8 mouse cellular contexts compared by ENCODE assay signal in the genomic region with DNA sequence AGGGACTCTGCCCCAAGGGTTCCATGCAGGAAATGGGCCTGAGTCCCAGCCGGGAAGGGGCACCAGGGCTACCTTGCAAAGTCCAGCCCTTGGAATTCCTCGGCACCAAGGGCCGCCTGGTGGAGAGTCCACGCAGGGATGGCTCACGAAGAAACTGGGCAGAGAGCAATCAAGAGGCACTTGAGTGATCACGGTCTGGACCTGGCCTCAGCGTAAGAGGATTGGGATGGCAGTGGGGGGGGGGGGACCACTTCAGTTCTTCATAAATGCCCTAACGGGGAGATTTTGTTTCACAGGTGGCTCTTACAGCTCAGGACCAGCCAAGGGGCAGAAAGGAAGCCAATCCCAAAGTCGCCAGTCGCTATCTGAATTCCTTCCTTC. TPM values are rescaled to one million over a fixed set of nuclear protein-coding genes. Genes with fewer than 3 reads are reported as not detected.
A peak's percentile ranks its signal among the peaks of the same experiment; 100 is the strongest.
DNase-seq lines count a peak whose midpoint lies in the region; ATAC-seq and TF ChIP-seq lines count a peak whose summit lies in the region.

No protein-coding gene starts in this region.

- no peaks in the 10 kb centered on the region for H3K27me3 ChIP-seq in intestine, postnatal 0 days (replicated peaks; ENCODE audit: control insufficient read depth, insufficient read depth, low read length)
- H3K27me3 ChIP-seq in cerebellum, adult 2 months (ENCODE audit: control insufficient read depth, insufficient read depth, low read length), result no peaks in the 10 kb centered on the region

- peak overlapping the region; percentile 42; the same call in 1 of the 2 replicates for H3K27ac ChIP-seq in intestine, postnatal 0 days (ENCODE audit: low read depth, low read length)
- no peak overlapping the region for H3K27ac ChIP-seq in cerebellum, adult 2 months (ENCODE audit: insufficient read depth, low read length)

- H3K4me1 ChIP-seq in intestine, postnatal 0 days (replicated peaks; ENCODE audit: control insufficient read depth, insufficient read depth, low read length), result peaks cover 7% of the 10 kb centered on the region; the same call in 1 of the 2 replicates
- H3K4me1 ChIP-seq in cerebellum, adult 2 months (ENCODE audit: control insufficient read depth, insufficient read depth, low read length), result peaks cover 43% of the 10 kb centered on the region

- no peaks in the 10 kb centered on the region for H3K9me3 ChIP-seq in intestine, postnatal 0 days (ENCODE audit: control insufficient read depth)

- H3K36me3 ChIP-seq in intestine, postnatal 0 days (ENCODE audit: control insufficient read depth, insufficient read depth), result no peaks in the 10 kb centered on the region

- TF ChIP-seq CTCF in intestine, postnatal 0 days (IDR thresholded peaks at IDR 0.05; ENCODE audit: low read depth), result peak; percentile 52
- no peak for TF ChIP-seq CTCF in cerebellum, adult 2 months (IDR thresholded peaks at IDR 0.05; ENCODE audit: borderline replicate concordance, insufficient read depth, low read depth, low read length)

- no peak overlapping the region for H3K9ac ChIP-seq in intestine, postnatal 0 days (ENCODE audit: low read depth, low read length)

- peak; percentile 60 for DNase-seq in testis, postnatal 10 days (ENCODE audit: low spot score)
- no peak for DNase-seq in testis, postnatal 14 days (ENCODE audit: low spot score)
- DNase-seq in lung, postnatal 10 days, result peak; percentile 56
- no peak for DNase-seq in adrenal gland, postnatal 4 days (ENCODE audit: low spot score in 2 of 2)
- DNase-seq in cerebellum, adult 2 months, result no peak
- no peak for DNase-seq in spleen, adult 12 weeks (ENCODE audit: low spot score)

- peak overlapping the region; percentile 47 for H3K4me2 ChIP-seq in intestine, postnatal 0 days (replicated peaks; ENCODE audit: low read depth)

- ATAC-seq in intestine, postnatal 0 days, result no peak
- no peak for ATAC-seq in erythroid progenitor cell, adult 5-6 weeks (replicated peaks; ENCODE audit: low FRiP score, poor library complexity, severe bottlenecking)

- no peak for TF ChIP-seq POLR2A in cerebellum, adult 2 months (IDR thresholded peaks at IDR 0.05; ENCODE audit: borderline replicate concordance, insufficient read depth, low read length)

- WGBS in intestine, postnatal 0 days, result 14% methylated on average over 10 of the region's 10 CpGs
- WGBS in cerebellum, adult 2 months, result 58% methylated on average over 10 of the region's 10 CpGs

- H3K4me3 ChIP-seq in intestine, postnatal 0 days (ENCODE audit: low read depth, low read length), result 0 out of 2 replicates have a peak overlapping the region, but pooled peaks have one; percentile 7
- no peak overlapping the region for H3K4me3 ChIP-seq in cerebellum, adult 2 months (replicated peaks; ENCODE audit: insufficient read depth, low read depth, low read length)

RNA-seq across cellular contexts. Expression of a gene that starts 41.7 kb away (rescaled TPM):
- polyA plus RNA-seq in intestine, postnatal 0 days (2015; fragmentation: Nextera tagmentation; extraction: Ambion mirVana), result 3.9 and 5.4 TPM in 2 replicates
- 10 to 100 TPM; 30.2 to 37.8 TPM for total RNA-seq in adrenal gland, postnatal 4 days (2021)
- 52.7 and 55.5 TPM in 2 replicates for polyA plus RNA-seq in cerebellum, adult 2 months (2012; rRNA removed)
- not detected in 2 replicates for total RNA-seq in erythroid progenitor cell, adult 5-6 weeks (2015; ENCODE audit: low replicate concordance)
- total RNA-seq in erythroid progenitor cell, adult 5-6 weeks (2017; ENCODE audit: low replicate concordance), result 0.64 and 1.4 TPM in 2 replicates

Comparison
In these comparisons a context has a peak if more than half of its experiments do, and no peak if none do; other contexts are left out.
1. DNase-seq: peak in testis, postnatal 10 days (single experiment) and lung, postnatal 10 days (single experiment); none in testis, postnatal 14 days (single experiment), adrenal gland, postnatal 4 days (0 of 2), cerebellum, adult 2 months (0 of 2) and spleen, adult 12 weeks (single experiment).
2. RNA of a gene that starts 41.7 kb away (total RNA-seq): 30.2 to 37.8 TPM in adrenal gland, postnatal 4 days; 0.64 to 1.4 TPM in erythroid progenitor cell, adult 5-6 weeks; every median in the first group is over 10 times any median in the second.